Mouse (Mus musculus) midbrain, embryonic 11.5 days (tissue): ENCODE measurements around the gene Cd3eap. TPM values are rescaled to one million over a fixed set of nuclear protein-coding genes. Genes with fewer than 3 reads are reported as not detected.
A peak's percentile ranks its signal among the peaks of the same experiment; 100 is the strongest.

Experiments used
- ATAC-seq: fragments of 200-750 bp; cut with Nextera tagmentation; 2 replicates; pipeline ENCODE4 v1.8.0; 2017; ENCODE audit warnings: moderate TSS enrichment, moderate library complexity; ENCODE audit not compliant: low FRiP score
- DNase-seq: peaks from one replicate; pipeline ENCODE4 v3.0.0; 2015; ENCODE audit warnings: low spot score; ENCODE audit errors: missing footprints
- H3K27ac ChIP-seq: fragments of 300-500 bp; sonication (generic); 2 replicates; pipeline ENCODE4 v1.5.1; 2014; ENCODE audit warnings: low read depth, low read length
- H3K27me3 ChIP-seq: fragments of 300-500 bp; sonication (generic); 2 replicates; pipeline ENCODE4 v1.6.1; 2014; ENCODE audit warnings: mild to moderate bottlenecking, low read length, moderate library complexity, mixed read lengths; ENCODE audit not compliant: control insufficient read depth, insufficient read depth
- H3K36me3 ChIP-seq: fragments of 300-500 bp; sonication (generic); 2 replicates; pipeline ENCODE4 v1.6.1; 2014; ENCODE audit warnings: mild to moderate bottlenecking, low read length, moderate library complexity, mixed read lengths; ENCODE audit not compliant: control insufficient read depth, insufficient read depth
- H3K4me1 ChIP-seq: fragments of 300-500 bp; sonication (generic); 2 replicates; pipeline ENCODE4 v1.6.1; 2014; ENCODE audit warnings: low read length; ENCODE audit not compliant: control insufficient read depth, insufficient read depth
- H3K4me2 ChIP-seq: fragments of 300-500 bp; sonication (generic); 2 replicates; pipeline ENCODE4 v1.6.1; 2014; ENCODE audit warnings: mild to moderate bottlenecking, moderate library complexity
- H3K4me3 ChIP-seq: fragments of 300-500 bp; sonication (generic); 2 replicates; pipeline ENCODE4 v1.5.1; 2014; ENCODE audit warnings: low read depth, low read length
- H3K9ac ChIP-seq: fragments of 300-500 bp; sonication (generic); 2 replicates; pipeline ENCODE4 v1.6.1; 2014; ENCODE audit warnings: low read length
- H3K9me3 ChIP-seq: fragments of 300-500 bp; sonication (generic); 2 replicates; pipeline ENCODE4 v1.6.1; 2016; ENCODE audit warnings: low read length; ENCODE audit not compliant: control insufficient read depth
- WGBS: fragments of 180-500 bp; shearing (Covaris S2); extraction: QIAGEN DNeasy Blood & Tissue Kit; methylation state at CpG from one replicate; pipeline ENCODE4 v1.1.7; 2014; 5-methylcytosine and 5-hydroxymethylcytosine counted together
- polyA plus RNA-seq: library from polyadenylated mRNA; unstranded; fragments of >200 nt; fragmentation: Nextera tagmentation; extraction: Ambion mirVana; gene quantifications from 2 replicates; pipeline ENCODE4 v1.2.1, GENCODE M21; 2014

Cd3eap gene
- polyA plus RNA-seq, 1 experiment from 2014 or later, result 15.1 TPM

- Histone ChIP-seq H3K9ac (peak overlapping the region; percentile 71), H3K4me2 (peak overlapping the region; percentile 50), H3K4me3 (peak overlapping the region; percentile 37), H3K27me3 (no peaks in the 10 kb centered on the region), H3K27ac (no peak overlapping the region), H3K4me1 (no peaks in the 10 kb centered on the region), H3K9me3 (no peaks in the 10 kb centered on the region), H3K36me3 (no peaks in the 10 kb centered on the region)
- peak; percentile 98 for DNase-seq
- WGBS, result 11% methylated on average over 46 of the region's 46 CpGs
- peak; percentile 91 for ATAC-seq
These were observed 10.6 kb upstream of the Cd3eap start for GRCm38 (mm10) chr7:19369823-19370425.

- H3K27ac ChIP-seq, result no peak overlapping the region
- no peak overlapping the region for H3K9ac ChIP-seq
- H3K4me1 ChIP-seq, result no peaks in the 10 kb centered on the region; the same call in 1 of the 2 replicates
- peak; percentile 75 for DNase-seq
- no peak overlapping the region for H3K4me2 ChIP-seq
- H3K9me3 ChIP-seq, result no peaks in the 10 kb centered on the region
- no peak for ATAC-seq
- H3K36me3 ChIP-seq, result no peaks in the 10 kb centered on the region
- 25% methylated on average over 16 of the region's 16 CpGs for WGBS
- no peak overlapping the region for H3K4me3 ChIP-seq
- no peaks in the 10 kb centered on the region for H3K27me3 ChIP-seq
These were observed 9.1 kb upstream of the Cd3eap start for GRCm38 (mm10) chr7:19368380-19368779.

DNA sequence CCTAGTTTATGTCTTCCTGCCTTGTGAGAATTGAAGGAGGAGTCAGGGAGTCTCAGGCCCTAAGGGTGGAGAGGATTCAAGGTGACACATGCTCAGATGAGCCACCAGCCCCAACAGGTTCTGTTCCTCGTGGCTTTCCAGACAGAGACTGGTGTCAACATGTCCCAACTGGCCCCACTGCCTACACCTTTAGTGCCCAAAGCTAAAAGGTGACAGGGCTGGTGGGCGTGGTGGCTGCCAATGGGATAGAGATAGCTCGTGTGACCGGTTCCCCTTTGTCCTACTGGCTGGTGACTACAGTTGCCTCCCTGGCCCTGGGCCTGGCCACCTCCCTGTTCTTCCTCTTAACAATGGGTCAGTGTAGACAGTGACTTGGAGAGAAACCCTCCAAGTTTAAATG is 6.1 kb upstream of the Cd3eap start:
- no peak for DNase-seq
- Histone ChIP-seq H3K36me3 (no peaks in the 10 kb centered on the region), H3K27me3 (no peaks in the 10 kb centered on the region), H3K27ac (no peak overlapping the region), H3K9me3 (no peaks in the 10 kb centered on the region), H3K9ac (no peak overlapping the region), H3K4me1 (peaks cover 18% of the 10 kb centered on the region), H3K4me2 (no peak overlapping the region), H3K4me3 (no peak overlapping the region)
- no peak for ATAC-seq
- WGBS, result 75% methylated on average over 4 of the region's 4 CpGs

- no peak overlapping the region for H3K4me2 ChIP-seq
- no peaks in the 10 kb centered on the region for H3K36me3 ChIP-seq
- H3K4me3 ChIP-seq, result no peak overlapping the region
- peak; percentile 96 for DNase-seq
- H3K9me3 ChIP-seq, result no peaks in the 10 kb centered on the region
- no peaks in the 10 kb centered on the region for H3K27me3 ChIP-seq
- no peak for ATAC-seq
- H3K9ac ChIP-seq, result no peak overlapping the region
- peaks cover 18% of the 10 kb centered on the region for H3K4me1 ChIP-seq
- 3% methylated on average over 18 of the region's 18 CpGs for WGBS
- H3K27ac ChIP-seq, result no peak overlapping the region
These were observed 4.6 kb upstream of the Cd3eap start for GRCm38 (mm10) chr7:19363881-19364280.

DNA sequence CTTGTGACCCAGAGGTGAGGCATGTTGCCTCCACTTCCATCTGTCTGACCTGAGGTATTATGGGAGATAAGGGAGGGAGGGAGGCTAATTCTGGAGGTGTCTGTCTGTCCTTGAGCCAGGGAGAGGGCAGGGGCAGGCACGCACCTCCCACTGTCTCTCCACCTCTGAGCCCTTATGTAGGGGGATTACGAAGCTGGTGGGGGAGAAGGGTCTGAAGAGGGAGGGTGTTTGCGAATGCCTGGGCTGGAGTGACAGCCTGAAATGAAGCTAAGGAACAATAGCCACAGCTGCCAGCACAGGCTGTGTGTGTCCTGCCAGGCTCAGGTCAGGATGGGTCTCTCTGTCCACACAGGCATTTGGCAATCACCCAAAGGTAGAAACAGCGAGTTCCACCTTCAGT is 3.0 kb upstream of the Cd3eap start:
- no peak overlapping the region for H3K9ac ChIP-seq
- H3K27ac ChIP-seq, result peak overlapping the region; percentile 27
- H3K4me2 ChIP-seq, result peak overlapping the region; percentile 6; the same call in 1 of the 2 replicates
- no peak overlapping the region for H3K4me3 ChIP-seq
- H3K9me3 ChIP-seq, result no peaks in the 10 kb centered on the region
- no peaks in the 10 kb centered on the region for H3K27me3 ChIP-seq
- H3K4me1 ChIP-seq, result peaks cover 27% of the 10 kb centered on the region
- no peaks in the 10 kb centered on the region; the same call in 1 of the 2 replicates for H3K36me3 ChIP-seq
- peak; percentile 84 for DNase-seq
- WGBS, result 21% methylated on average over 4 of the region's 4 CpGs
- ATAC-seq, result no peak

DNA sequence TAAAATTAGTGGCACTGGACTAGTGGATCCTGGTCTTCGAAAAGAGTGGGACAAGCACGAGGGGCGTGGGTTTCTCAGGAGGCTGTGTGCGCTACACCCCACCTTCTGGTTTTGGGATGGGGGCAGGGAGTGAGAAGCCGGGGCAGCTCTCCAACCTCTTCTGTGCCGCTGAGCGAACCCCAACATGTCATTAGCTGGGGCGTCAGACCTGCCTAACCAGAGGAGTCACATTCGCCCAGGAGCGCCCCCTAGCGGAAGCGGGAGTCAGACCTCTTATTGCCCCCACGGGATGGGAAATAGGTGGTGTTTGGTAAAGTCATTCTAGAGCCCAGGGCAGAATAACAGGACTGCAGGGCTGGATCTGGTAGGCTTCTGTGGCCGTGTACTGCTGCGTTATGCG is 2.4 kb upstream of the Cd3eap start:
- no peak overlapping the region for H3K9ac ChIP-seq
- H3K27me3 ChIP-seq, result no peaks in the 10 kb centered on the region
- DNase-seq (peak; percentile 95), ATAC-seq (no peak)
- peaks cover 27% of the 10 kb centered on the region for H3K4me1 ChIP-seq
- peak overlapping the region; percentile 83 for H3K4me2 ChIP-seq
- peak overlapping the region; percentile 70 for H3K4me3 ChIP-seq
- no peak overlapping the region; the same call in 1 of the 2 replicates for H3K27ac ChIP-seq
- 12% methylated on average over 16 of the region's 16 CpGs for WGBS
- H3K9me3 ChIP-seq, result no peaks in the 10 kb centered on the region
- H3K36me3 ChIP-seq, result peaks cover 2% of the 10 kb centered on the region; the same call in 1 of the 2 replicates

GRCm38 (mm10) chr7:19360944-19361343 is 1.7 kb upstream of the Cd3eap start:
- Histone ChIP-seq H3K36me3 (peaks cover 5% of the 10 kb centered on the region; the same call in 1 of the 2 replicates), H3K4me2 (peak overlapping the region; percentile 83), H3K27me3 (no peaks in the 10 kb centered on the region), H3K9me3 (no peaks in the 10 kb centered on the region), H3K4me1 (peaks cover 27% of the 10 kb centered on the region), H3K27ac (no peak overlapping the region), H3K9ac (peak overlapping the region; percentile 55), H3K4me3 (peak overlapping the region; percentile 70)
- WGBS, result under 1% methylated on average over 27 of the region's 27 CpGs
- DNase-seq, result peak; percentile 97
- ATAC-seq, result peak; percentile 67

DNA sequence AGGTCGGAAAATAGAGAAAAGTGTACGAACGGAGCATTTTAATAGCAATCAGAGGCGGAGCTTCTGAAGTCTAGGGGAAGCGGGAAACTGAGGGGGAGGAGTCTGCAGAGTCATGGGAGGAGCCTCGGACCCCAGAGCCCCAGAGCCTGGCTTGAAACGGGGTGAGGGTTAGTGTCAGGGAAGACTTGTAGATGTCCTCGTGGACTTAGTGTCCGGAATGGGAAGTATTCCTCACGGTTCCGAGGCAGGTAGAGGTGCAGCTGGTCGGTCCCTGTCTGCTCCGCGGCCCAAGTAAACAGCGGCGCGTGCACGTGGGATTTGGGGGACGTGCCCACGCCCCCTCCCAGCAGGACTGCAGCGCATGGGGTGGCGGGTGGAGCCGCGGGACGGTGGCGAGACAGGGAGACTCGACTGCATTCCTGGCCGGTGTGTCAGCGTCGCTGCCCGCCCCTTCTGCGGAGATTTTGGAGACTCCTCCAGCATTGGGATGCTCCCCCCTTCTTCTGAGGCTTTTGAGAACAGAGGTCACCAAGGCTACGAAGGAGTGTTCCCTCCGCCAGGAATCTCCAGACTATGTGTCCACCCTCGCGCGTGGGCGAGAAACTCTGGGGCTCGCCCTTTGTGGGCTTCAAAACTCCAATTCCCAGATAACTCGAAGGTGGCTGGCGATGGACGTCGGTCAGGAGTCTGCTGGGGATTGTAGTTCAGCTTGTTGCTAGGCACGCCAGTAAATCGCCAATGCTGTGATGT is 784 bp upstream of the Cd3eap start:
- H3K9ac ChIP-seq, result peak overlapping the region; percentile 70
- peak overlapping the region; percentile 70 for H3K4me3 ChIP-seq
- DNase-seq (peak; percentile 93), ATAC-seq (peak; percentile 75)
- H3K9me3 ChIP-seq, result no peaks in the 10 kb centered on the region
- WGBS, result under 1% methylated on average over 45 of the region's 45 CpGs
- peaks cover 7% of the 10 kb centered on the region for H3K36me3 ChIP-seq
- H3K27me3 ChIP-seq, result no peaks in the 10 kb centered on the region
- H3K4me1 ChIP-seq, result peaks cover 27% of the 10 kb centered on the region
- H3K27ac ChIP-seq, result no peak overlapping the region; the same call in 1 of the 2 replicates
- peak overlapping the region; percentile 83 for H3K4me2 ChIP-seq

DNA sequence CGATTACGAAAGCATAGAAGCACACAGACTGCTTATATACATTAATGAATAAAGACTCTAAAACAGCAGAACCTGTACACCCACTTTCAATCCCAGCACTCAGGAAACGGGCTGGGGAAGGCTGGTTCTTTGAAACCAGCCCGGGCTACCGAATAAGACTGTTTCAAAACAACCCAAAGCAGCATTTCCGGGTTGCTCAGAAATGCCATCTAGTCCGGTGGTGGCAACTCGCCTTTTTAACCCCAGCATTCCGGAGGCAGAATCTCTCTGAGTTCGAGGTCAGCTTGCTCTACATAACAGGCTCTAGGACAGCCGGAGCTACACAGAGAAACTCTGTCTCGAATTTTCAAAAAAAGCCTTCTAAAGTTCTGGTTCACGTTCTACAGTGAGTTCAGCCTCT is 649 bp downstream of the Cd3eap start:
- Histone ChIP-seq H3K9me3 (no peaks in the 10 kb centered on the region), H3K4me3 (peak overlapping the region; percentile 70), H3K4me1 (peaks cover 27% of the 10 kb centered on the region), H3K36me3 (peaks cover 15% of the 10 kb centered on the region), H3K9ac (peak overlapping the region; percentile 70), H3K27me3 (no peaks in the 10 kb centered on the region), H3K27ac (no peak overlapping the region), H3K4me2 (peak overlapping the region; percentile 83)
- WGBS, result 28% methylated on average over 13 of the region's 13 CpGs
- DNase-seq, result no peak
- ATAC-seq, result no peak
